Mouse (Mus musculus): ENCODE results near the gene Dapk3. TPM values are rescaled to one million over a fixed set of nuclear protein-coding genes. Genes with fewer than 3 reads are reported as not detected.
"Not testable (repeated sequence)": the region's sequence is repeated elsewhere in the genome, so short reads cannot be mapped to it uniquely, and the experiment has no call there.

Gene Dapk3
- polyA plus RNA-seq, 1 experiment, result 76.8 TPM

GRCm38 (mm10) chr10:81177491-81177925 is 5.3 kb upstream of the Dapk3 start:
- no peak for DNase-seq (ENCODE audit: extremely low spot score in 1 of 2, low spot score in 1 of 2)

- no peak for DNase-seq (ENCODE audit: extremely low spot score in 1 of 2, low spot score in 1 of 2)
These were observed 4.7 kb upstream of the Dapk3 start for GRCm38 (mm10) chr10:81177958-81178712.

- DNase-seq (ENCODE audit: extremely low spot score in 1 of 2, low spot score in 1 of 2), result no peak
These were observed 3.9 kb upstream of the Dapk3 start for GRCm38 (mm10) chr10:81178927-81179326.

- DNase-seq (ENCODE audit: extremely low spot score in 1 of 2, low spot score in 1 of 2), result no peak
These were observed 3.1 kb upstream of the Dapk3 start for GRCm38 (mm10) chr10:81179451-81180342.

GRCm38 (mm10) chr10:81180946-81181345 is 1.9 kb upstream of the Dapk3 start:
- DNase-seq (ENCODE audit: extremely low spot score in 1 of 2, low spot score in 1 of 2), result no peak

- not testable (repeated sequence) for DNase-seq (ENCODE audit: extremely low spot score in 1 of 2, low spot score in 1 of 2)
These were observed 945 bp upstream of the Dapk3 start for GRCm38 (mm10) chr10:81181860-81182259.

GRCm38 (mm10) chr10:81183805-81184204 is 1.0 kb downstream of the Dapk3 start, which contains the start of gene 4930442H23Rik:
Gene 4930442H23Rik (minus strand): TSS chr10:81183849.
- no peak for DNase-seq (ENCODE audit: extremely low spot score in 1 of 2, low spot score in 1 of 2)

GRCm38 (mm10) chr10:81184765-81185164 is 2.0 kb downstream of the Dapk3 start:
- DNase-seq (ENCODE audit: extremely low spot score in 1 of 2, low spot score in 1 of 2), result no peak

GRCm38 (mm10) chr10:81187161-81187560 is 4.4 kb downstream of the Dapk3 start:
- DNase-seq (ENCODE audit: extremely low spot score in 1 of 2, low spot score in 1 of 2), result no peak

- DNase-seq (ENCODE audit: extremely low spot score in 1 of 2, low spot score in 1 of 2), result no peak
These were observed 7.0 kb downstream of the Dapk3 start for GRCm38 (mm10) chr10:81189821-81190220.

- DNase-seq (ENCODE audit: extremely low spot score in 1 of 2, low spot score in 1 of 2), result no peak
These were observed 7.6 kb downstream of the Dapk3 start for GRCm38 (mm10) chr10:81190236-81190911.

- DNase-seq (ENCODE audit: extremely low spot score in 1 of 2, low spot score in 1 of 2), result no peak
These were observed 8.1 kb downstream of the Dapk3 start for GRCm38 (mm10) chr10:81190912-81191321.

GRCm38 (mm10) chr10:81191342-81191982 is 8.7 kb downstream of the Dapk3 start:
- no peak for DNase-seq (ENCODE audit: extremely low spot score in 1 of 2, low spot score in 1 of 2)

GRCm38 (mm10) chr10:81192270-81192967 is 9.6 kb downstream of the Dapk3 start:
- peak; percentile 77 to 85 for DNase-seq (ENCODE audit: extremely low spot score in 1 of 2, low spot score in 1 of 2)

GRCm38 (mm10) chr10:81192968-81193501 is 10.2 kb downstream of the Dapk3 start:
- peak in 1 of 2 experiments; percentile 50 for DNase-seq (ENCODE audit: extremely low spot score in 1 of 2, low spot score in 1 of 2)

- DNase-seq (ENCODE audit: extremely low spot score in 1 of 2, low spot score in 1 of 2), result peak in 1 of 2 experiments; percentile 53
These were observed 11.4 kb downstream of the Dapk3 start for GRCm38 (mm10) chr10:81193991-81194774.

- no peak for DNase-seq (ENCODE audit: extremely low spot score in 1 of 2, low spot score in 1 of 2)
These were observed 12.5 kb downstream of the Dapk3 start for GRCm38 (mm10) chr10:81195300-81195699.

GRCm38 (mm10) chr10:81196470-81197065 is 13.8 kb downstream of the Dapk3 start:
- DNase-seq (ENCODE audit: extremely low spot score in 1 of 2, low spot score in 1 of 2), result no peak
